Mouse (Mus musculus) limb, embryonic 11.5 days (tissue): ENCODE data around the gene Ly6g6e. TPM values are rescaled to one million over a fixed set of nuclear protein-coding genes. Genes with fewer than 3 reads are reported as not detected.

ENCODE experiments used
- ATAC-seq: fragments of 200-750 bp; cut with Nextera tagmentation; 2 replicates; pipeline ENCODE4 v1.8.0; 2017; ENCODE audit warnings: low read depth; ENCODE audit not compliant: insufficient number of reproducible peaks, low FRiP score, low TSS enrichment
- DNase-seq: peaks from one replicate; pipeline ENCODE4 v3.0.0-alpha.2; 2015; ENCODE audit warnings: low spot score
- H3K27ac ChIP-seq: fragments of 300-500 bp; sonication (generic); replicated peaks from 2 replicates; pipeline ENCODE4 v1.5.1; 2014; ENCODE audit warnings: low read depth, mild to moderate bottlenecking, low read length
- H3K27me3 ChIP-seq: fragments of 300-500 bp; sonication (generic); 2 replicates; pipeline ENCODE4 v1.6.1; 2014; ENCODE audit warnings: mild to moderate bottlenecking, low read length, mixed read lengths; ENCODE audit not compliant: control insufficient read depth, insufficient read depth
- H3K36me3 ChIP-seq: fragments of 300-500 bp; sonication (generic); 2 replicates; pipeline ENCODE4 v1.6.1; 2014; ENCODE audit warnings: mild to moderate bottlenecking, low read length, moderate library complexity, mixed read lengths; ENCODE audit not compliant: control insufficient read depth, insufficient read depth
- H3K4me1 ChIP-seq: fragments of 300-500 bp; sonication (generic); 2 replicates; pipeline ENCODE4 v1.6.1; 2014; ENCODE audit warnings: low read length, mixed read lengths; ENCODE audit not compliant: control insufficient read depth, insufficient read depth
- H3K4me2 ChIP-seq: fragments of 300-500 bp; sonication (generic); 2 replicates; pipeline ENCODE4 v1.6.1; 2014; ENCODE audit warnings: low read depth, mild to moderate bottlenecking, moderate library complexity; ENCODE audit not compliant: severe bottlenecking
- H3K4me3 ChIP-seq: fragments of 300-500 bp; sonication (generic); 2 replicates; pipeline ENCODE4 v1.5.1; 2014; ENCODE audit warnings: low read depth, low read length
- H3K9ac ChIP-seq: fragments of 300-500 bp; sonication (generic); 2 replicates; pipeline ENCODE4 v1.6.1; 2014; ENCODE audit warnings: mild to moderate bottlenecking, low read length
- H3K9me3 ChIP-seq: fragments of 300-500 bp; sonication (generic); 2 replicates; pipeline ENCODE4 v1.6.1; 2016; ENCODE audit warnings: low read length; ENCODE audit not compliant: control insufficient read depth
- WGBS: fragments of 180-500 bp; shearing (Covaris S2); extraction: QIAGEN DNeasy Blood & Tissue Kit; methylation state at CpG from one replicate; pipeline ENCODE4 v1.1.7; 2014; 5-methylcytosine and 5-hydroxymethylcytosine counted together
- polyA plus RNA-seq: library from polyadenylated mRNA; unstranded; fragments of >200 nt; fragmentation: Nextera tagmentation; extraction: Ambion mirVana; gene quantifications from 2 replicates; pipeline ENCODE4 v1.2.1, GENCODE M21; 2014

Ly6g6e gene
- polyA plus RNA-seq, 1 experiment from 2014 or later = 1.5 TPM

- Histone ChIP-seq H3K36me3 (no peaks in the 10 kb centered on the region), H3K27ac (no peak overlapping the region), H3K4me2 (no peak overlapping the region), H3K27me3 (no peaks in the 10 kb centered on the region), H3K9me3 (no peaks in the 10 kb centered on the region), H3K9ac (no peak overlapping the region), H3K4me1 (no peaks in the 10 kb centered on the region; the same call in 1 of the 2 replicates), H3K4me3 (no peak overlapping the region)
- 77% methylated on average over 6 of the region's 6 CpGs for WGBS
- no peak for ATAC-seq
- DNase-seq = no peak
Measured at GRCm38 (mm10) chr17:35034896-35035295, 41.8 kb upstream of the Ly6g6e start.

DNA sequence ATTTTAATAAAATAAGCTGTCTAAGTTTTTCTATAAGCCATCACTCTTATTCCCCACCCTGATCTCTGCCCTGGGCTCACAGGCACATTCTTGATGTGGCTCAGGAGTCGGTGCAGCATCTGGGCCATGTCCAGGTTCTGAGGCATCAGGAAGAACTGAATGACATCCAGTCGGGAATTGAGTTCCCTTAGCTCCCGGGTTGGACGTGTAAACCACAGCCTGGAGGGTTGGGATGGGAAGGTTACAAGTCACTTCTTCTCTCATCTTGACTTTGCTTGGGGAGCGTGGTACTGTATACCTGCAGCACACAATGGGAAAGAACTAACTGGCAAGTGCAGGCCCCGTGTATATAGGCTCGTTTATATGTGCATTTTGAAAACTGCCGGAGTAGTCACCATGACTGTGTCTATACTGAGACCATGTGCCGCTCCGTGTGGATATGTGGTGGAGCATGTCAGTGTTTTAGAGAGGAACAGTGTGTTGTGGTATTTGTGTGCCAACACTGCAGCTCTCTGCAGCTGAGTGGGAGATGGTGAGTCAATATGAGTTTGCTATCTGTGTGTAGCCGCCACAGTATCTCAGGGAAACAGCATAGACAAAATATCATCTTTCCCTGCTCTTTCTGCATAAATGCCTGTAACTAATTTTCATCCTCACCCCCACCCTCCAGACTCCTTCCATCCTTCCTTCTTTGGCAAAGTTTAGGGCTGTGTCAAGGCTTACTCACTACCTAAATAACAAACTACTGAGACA, 37.4 kb upstream of the Ly6g6e start:
- Histone ChIP-seq H3K36me3 (no peaks in the 10 kb centered on the region), H3K4me2 (no peak overlapping the region), H3K9ac (no peak overlapping the region), H3K9me3 (no peaks in the 10 kb centered on the region), H3K4me1 (no peaks in the 10 kb centered on the region), H3K27me3 (no peaks in the 10 kb centered on the region), H3K27ac (no peak overlapping the region), H3K4me3 (no peak overlapping the region)
- ATAC-seq (no peak), DNase-seq (no peak)
- WGBS = 83% methylated on average over 11 of the region's 11 CpGs

DNA sequence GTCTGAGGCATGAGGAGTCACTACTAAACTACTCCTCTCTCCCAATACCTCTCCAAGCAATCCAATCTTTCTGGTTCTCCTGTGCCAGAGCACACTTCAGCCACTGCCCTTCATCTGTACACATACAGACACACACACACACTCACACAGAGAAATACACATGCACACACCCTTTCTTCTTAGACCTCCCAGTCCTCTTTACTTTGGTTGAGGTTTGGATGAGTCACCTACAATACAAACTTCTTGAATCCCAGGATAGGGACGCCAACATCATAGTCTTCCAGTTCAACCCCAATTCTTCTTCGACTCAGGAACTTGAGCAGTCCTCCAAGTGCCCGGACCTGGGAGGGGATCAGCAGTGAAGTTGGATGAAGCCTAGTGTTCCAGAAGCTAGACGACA, 32.9 kb upstream of the Ly6g6e start:
- Histone ChIP-seq H3K27me3 (no peaks in the 10 kb centered on the region), H3K4me1 (peaks cover 11% of the 10 kb centered on the region)

GRCm38 (mm10) chr17:35044904-35045806, 31.5 kb upstream of the Ly6g6e start:
- Histone ChIP-seq H3K9me3 (no peaks in the 10 kb centered on the region), H3K9ac (peak overlapping the region; percentile 12), H3K4me2 (peak overlapping the region; percentile 99), H3K4me3 (peak overlapping the region; percentile 54), H3K36me3 (no peaks in the 10 kb centered on the region), H3K27ac (no peak overlapping the region), H3K4me1 (peaks cover 20% of the 10 kb centered on the region), H3K27me3 (no peaks in the 10 kb centered on the region)
- WGBS = 79% methylated on average over 7 of the region's 7 CpGs
- DNase-seq (no peak), ATAC-seq (no peak)

More for the DNA sequence above, 32.9 kb upstream of the Ly6g6e start:
- H3K27ac ChIP-seq = no peak overlapping the region
- no peak for DNase-seq
- H3K4me3 ChIP-seq = no peak overlapping the region
- no peaks in the 10 kb centered on the region for H3K36me3 ChIP-seq
- no peaks in the 10 kb centered on the region for H3K9me3 ChIP-seq
- 90% methylated on average over 4 of the region's 4 CpGs for whole genome bisulfite sequencing
- ATAC-seq = no peak
- H3K4me2 ChIP-seq = no peak overlapping the region
- H3K9ac ChIP-seq = no peak overlapping the region

GRCm38 (mm10) chr17:35045807-35046680, 30.7 kb upstream of the Ly6g6e start:
- whole genome bisulfite sequencing = 7% methylated on average over 48 of the region's 48 CpGs
- Histone ChIP-seq H3K27me3 (no peaks in the 10 kb centered on the region), H3K4me3 (peak overlapping the region; percentile 54), H3K9me3 (no peaks in the 10 kb centered on the region), H3K9ac (peak overlapping the region; percentile 87), H3K36me3 (no peaks in the 10 kb centered on the region), H3K4me1 (peaks cover 20% of the 10 kb centered on the region), H3K4me2 (peak overlapping the region; percentile 99), H3K27ac (peak overlapping the region; percentile 63)
- DNase-seq (no peak), ATAC-seq (0 out of 2 replicates have a peak, but pooled peaks have one; percentile 2)

DNA sequence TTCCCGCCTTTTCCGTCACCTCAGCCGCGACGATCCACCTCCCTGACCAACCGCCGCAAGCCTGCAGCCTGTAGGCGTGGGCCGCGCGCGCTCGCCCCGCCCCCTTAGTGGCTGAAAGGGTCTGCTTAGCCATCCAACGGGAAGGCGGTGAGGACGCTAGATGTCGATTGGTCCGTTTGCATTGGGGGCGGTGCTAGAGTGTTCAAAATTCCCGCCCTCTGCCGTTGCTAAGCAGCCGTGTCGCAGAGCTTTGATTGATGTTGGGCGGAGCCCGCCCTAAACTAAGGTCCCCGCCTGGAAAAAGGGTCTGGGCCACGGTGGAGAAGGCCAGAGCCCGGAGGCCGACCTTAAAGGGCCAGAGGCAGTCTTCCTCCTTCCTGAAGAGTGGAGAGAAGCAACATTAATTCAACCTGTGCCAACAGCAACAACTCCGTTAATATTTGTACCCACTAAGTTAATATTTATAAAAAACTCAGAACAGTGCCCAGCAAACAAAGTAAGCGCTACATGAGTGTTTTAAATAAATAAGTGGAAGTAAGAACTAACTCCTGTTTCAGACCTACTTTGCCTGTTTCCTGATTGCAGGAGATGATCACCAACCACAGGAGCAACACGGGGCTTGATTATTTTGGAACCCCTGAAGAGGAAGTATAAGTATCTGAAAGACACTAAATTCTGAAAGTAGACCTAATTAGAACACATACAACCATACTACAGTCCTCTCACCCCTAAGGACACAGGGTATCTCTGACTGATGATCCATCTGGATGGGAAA, 29.8 kb upstream of the Ly6g6e start, which contains the start of gene Msh5:
TSS of gene Msh5 (minus strand) at position 65 of the 775 bp plus-strand sequence.
- peak within 1 kb of the TSS; percentile 99 for H3K4me2 ChIP-seq
- WGBS = 3% methylated on average over 33 of the region's 33 CpGs
- H3K27ac ChIP-seq = peak within 1 kb of the TSS; percentile 63
- H3K27me3 ChIP-seq = no peaks in the 10 kb centered on the region
- H3K4me3 ChIP-seq = peak within 1 kb of the TSS; percentile 54
- ATAC-seq = peak; percentile 96
- no peaks in the 10 kb centered on the region for H3K36me3 ChIP-seq
- peak; percentile 99 for DNase-seq
- H3K4me1 ChIP-seq = peaks cover 24% of the 10 kb centered on the region
- H3K9me3 ChIP-seq = no peaks in the 10 kb centered on the region
- peak within 1 kb of the TSS; percentile 87 for H3K9ac ChIP-seq

GRCm38 (mm10) chr17:35047688-35048087, 29.0 kb upstream of the Ly6g6e start:
- Histone ChIP-seq H3K36me3 (peaks cover 1% of the 10 kb centered on the region; the same call in 1 of the 2 replicates), H3K27ac (no peak overlapping the region; the same call in 1 of the 2 replicates), H3K9ac (no peak overlapping the region; the same call in 1 of the 2 replicates), H3K4me3 (no peak overlapping the region), H3K9me3 (no peaks in the 10 kb centered on the region), H3K27me3 (no peaks in the 10 kb centered on the region), H3K4me2 (no peak overlapping the region), H3K4me1 (peaks cover 28% of the 10 kb centered on the region)
- no peak for DNase-seq
- ATAC-seq = no peak
- WGBS = 33% methylated on average over 1 of the region's 1 CpGs
